Mouse (Mus musculus) heart, postnatal 0 days (tissue): ENCODE results near the gene Gse1. TPM values are rescaled to one million over a fixed set of nuclear protein-coding genes. Genes with fewer than 3 reads are reported as not detected.
A peak's percentile ranks its signal among the peaks of the same experiment; 100 is the strongest.

Source experiments
- ATAC-seq: fragments of 200-750 bp; cut with Nextera tagmentation; 2 replicates; pipeline ENCODE4 v1.8.0; 2017; ENCODE audit warnings: low read depth, moderate number of reproducible peaks, moderate library complexity; ENCODE audit not compliant: insufficient read depth
- DNase-seq: peaks from one replicate; pipeline ENCODE4 v3.0.0-alpha.2; 2016; ENCODE audit warnings: low spot score
- H3K27ac ChIP-seq: fragments of 300-500 bp; sonication (generic); 2 replicates; pipeline ENCODE4 v1.5.1; 2014; ENCODE audit warnings: low read depth, mild to moderate bottlenecking
- H3K27me3 ChIP-seq: fragments of 300-500 bp; sonication (generic); 2 replicates; pipeline ENCODE4 v1.6.1; 2014; ENCODE audit warnings: low read length, mixed read lengths; ENCODE audit not compliant: control insufficient read depth, insufficient read depth
- H3K36me3 ChIP-seq: fragments of 300-500 bp; sonication (generic); replicated peaks from 2 replicates; pipeline ENCODE4 v1.6.1; 2014; ENCODE audit warnings: low read length, mixed read lengths; ENCODE audit not compliant: control insufficient read depth, insufficient read depth
- H3K4me1 ChIP-seq: fragments of 300-500 bp; sonication (generic); 2 replicates; pipeline ENCODE4 v1.6.1; 2014; ENCODE audit warnings: antibody characterized with exemption; ENCODE audit not compliant: control insufficient read depth, insufficient read depth
- H3K4me2 ChIP-seq: fragments of 300-500 bp; sonication (generic); 2 replicates; pipeline ENCODE4 v1.6.1; 2014; ENCODE audit warnings: low read depth, mild to moderate bottlenecking, low read length, moderate library complexity
- H3K4me3 ChIP-seq: fragments of 300-500 bp; sonication (generic); 2 replicates; pipeline ENCODE4 v1.5.1; 2014; ENCODE audit warnings: low read depth, low read length
- H3K9ac ChIP-seq: fragments of 300-500 bp; sonication (generic); replicated peaks from 2 replicates; pipeline ENCODE4 v1.6.1; 2014; ENCODE audit warnings: low read depth, low read length, mixed read lengths
- H3K9me3 ChIP-seq: fragments of 300-500 bp; sonication (generic); replicated peaks from 2 replicates; pipeline ENCODE4 v1.6.1; 2016; ENCODE audit warnings: low read length; ENCODE audit not compliant: control insufficient read depth
- CTCF ChIP-seq: IDR thresholded peaks from 2 replicates; pipeline ENCODE4 v1.5.1; 2016; ENCODE audit warnings: antibody characterized with exemption, control low read depth, low read depth
- EP300 ChIP-seq: IDR thresholded peaks from 2 replicates; pipeline ENCODE4 v1.6.1; 2016; ENCODE audit warnings: antibody characterized with exemption, low read depth
- WGBS: fragments of 180-500 bp; shearing (Covaris S2); extraction: QIAGEN DNeasy Blood & Tissue Kit; methylation state at CpG from one replicate; pipeline ENCODE4 v1.1.7; 2014; 5-methylcytosine and 5-hydroxymethylcytosine counted together
- polyA plus RNA-seq: library from polyadenylated mRNA; unstranded; fragments of >200 nt; fragmentation: Nextera tagmentation; extraction: Ambion mirVana; gene quantifications from 2 replicates; pipeline ENCODE4 v1.2.1, GENCODE M21; 2015
- total RNA-seq: library from RNA; depleted of rRNA; stranded (reverse); fragments of >200 nt; gene quantifications from 2 replicates; pipeline ENCODE4 v1.2.3, GENCODE M21; 2014; ENCODE audit warnings: low replicate concordance

Gse1 gene
- total and polyA plus RNA-seq, 2 experiments from 2014 or later: 5.4 to 18.7 TPM

DNA sequence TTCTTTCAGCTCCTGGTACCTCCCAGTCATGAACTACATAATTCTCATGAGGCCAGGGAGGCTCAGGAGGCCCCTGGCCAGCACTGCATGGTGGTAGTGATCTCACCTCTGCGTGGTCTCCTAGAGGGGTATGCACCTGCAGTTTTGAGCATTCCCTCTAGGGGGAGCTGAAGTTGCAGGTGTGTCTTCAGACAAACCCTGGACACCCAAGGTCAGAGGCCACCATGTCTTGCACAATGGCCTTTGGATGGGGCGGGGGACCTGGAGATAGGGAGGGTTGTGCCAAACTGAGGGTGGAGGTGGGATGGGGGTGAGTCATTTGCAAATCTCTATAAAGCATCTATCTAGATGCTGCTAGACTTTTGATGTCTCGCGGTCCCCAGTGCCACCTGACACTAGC lies 87.4 kb downstream of the Gse1 start:
- Histone ChIP-seq H3K27me3 (no peaks in the 10 kb centered on the region), H3K9ac (no peak overlapping the region), H3K4me1 (peaks cover 3% of the 10 kb centered on the region; the same call in 1 of the 2 replicates), H3K36me3 (no peaks in the 10 kb centered on the region), H3K4me2 (no peak overlapping the region), H3K9me3 (no peaks in the 10 kb centered on the region), H3K27ac (no peak overlapping the region), H3K4me3 (no peak overlapping the region)
- 84% methylated on average over 4 of the region's 4 CpGs for WGBS
- DNase-seq (no peak), ATAC-seq (no peak)
- no peak for TF ChIP-seq EP300
- no peak; the same call in 1 of the 2 replicates for TF ChIP-seq CTCF

DNA sequence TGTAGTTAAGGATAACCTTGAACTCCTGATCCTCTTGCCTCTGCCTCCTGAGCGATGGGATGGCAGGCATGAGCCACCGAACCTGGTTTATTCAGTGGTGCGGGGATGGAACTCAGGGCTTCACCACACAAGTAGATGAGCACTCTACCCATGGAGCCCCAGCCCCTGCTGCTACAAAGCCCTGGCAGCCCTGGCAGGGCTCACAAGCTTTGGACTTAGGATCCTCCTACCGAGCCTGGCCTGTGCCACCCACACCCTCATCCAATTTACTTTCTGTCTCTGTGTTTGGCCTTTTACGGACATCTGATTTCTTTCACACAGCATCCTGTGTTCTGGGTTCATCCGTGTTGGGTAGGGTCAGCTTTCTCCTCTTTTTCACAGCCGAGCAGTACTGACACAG lies 88.5 kb downstream of the Gse1 start:
- ATAC-seq (no peak), DNase-seq (no peak)
- TF ChIP-seq CTCF: no peak
- Histone ChIP-seq H3K4me3 (no peak overlapping the region), H3K4me1 (peaks cover 3% of the 10 kb centered on the region; the same call in 1 of the 2 replicates), H3K4me2 (no peak overlapping the region), H3K9ac (no peak overlapping the region), H3K36me3 (no peaks in the 10 kb centered on the region), H3K9me3 (no peaks in the 10 kb centered on the region), H3K27me3 (no peaks in the 10 kb centered on the region), H3K27ac (no peak overlapping the region)
- 89% methylated on average over 7 of the region's 7 CpGs for WGBS

DNA sequence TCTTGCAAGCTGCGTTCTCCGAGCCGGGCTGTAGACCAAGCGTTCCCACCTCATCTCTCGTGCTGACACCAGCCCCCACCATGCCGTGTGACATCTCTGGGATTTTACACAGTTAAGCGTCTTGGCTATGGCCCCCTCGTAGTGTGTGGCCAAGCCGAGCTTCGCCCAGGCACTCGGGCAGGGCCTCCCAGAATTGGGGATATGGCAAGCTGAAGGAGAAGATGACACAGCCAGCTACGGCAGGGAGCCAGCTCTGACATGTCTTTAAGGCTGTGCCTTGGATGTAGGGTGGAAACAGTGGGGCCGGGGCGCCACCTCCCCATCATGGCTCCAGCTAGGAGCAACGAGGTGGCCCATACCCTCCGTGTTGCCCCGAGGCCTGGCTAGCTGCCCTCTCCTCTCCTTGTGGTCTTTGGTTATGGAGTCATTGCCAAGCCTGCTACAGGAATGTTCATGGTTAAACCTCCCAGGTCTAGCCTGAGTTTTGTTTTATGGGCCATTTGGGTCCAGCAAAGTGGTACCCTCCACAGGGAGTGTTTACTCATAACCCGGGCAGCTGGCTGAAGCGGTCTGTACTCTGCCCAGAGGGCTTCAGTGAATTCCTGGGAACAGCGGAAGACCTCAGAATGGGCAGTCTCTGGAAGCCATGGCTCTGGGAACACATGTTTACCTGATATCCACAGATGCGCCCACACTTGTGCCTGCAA lies 89.0 kb downstream of the Gse1 start:
- no peak for ATAC-seq

DNA sequence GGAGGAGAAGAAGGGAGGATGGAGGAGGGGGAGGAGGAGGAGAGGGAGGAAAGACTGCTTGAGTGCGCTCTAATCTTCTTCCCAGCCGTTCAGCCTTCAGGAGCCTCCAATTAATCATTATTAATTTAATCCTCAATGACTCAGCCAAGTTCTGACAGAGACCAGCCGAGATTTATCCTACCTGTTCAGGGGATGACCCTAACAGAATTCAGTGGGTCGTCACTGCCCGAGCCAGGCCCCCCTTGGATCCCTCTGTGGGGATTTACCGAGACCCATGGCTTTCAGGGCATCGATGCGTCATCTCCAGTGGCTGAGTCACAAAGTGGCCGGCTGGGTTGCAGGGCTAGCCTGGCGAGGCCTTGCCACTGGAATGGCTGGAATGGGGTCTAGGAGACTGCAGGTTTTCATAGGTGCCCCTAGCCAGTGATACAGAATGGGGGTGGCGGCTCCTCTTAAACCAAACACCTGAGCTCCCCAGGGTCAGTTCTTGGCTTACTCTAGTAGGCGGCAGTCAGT lies 90.3 kb downstream of the Gse1 start:
- H3K4me3 ChIP-seq: no peak overlapping the region
- H3K4me1 ChIP-seq: peaks cover 13% of the 10 kb centered on the region
- H3K36me3 ChIP-seq: no peaks in the 10 kb centered on the region
- H3K9me3 ChIP-seq: no peaks in the 10 kb centered on the region
- WGBS: 78% methylated on average over 12 of the region's 12 CpGs
- no peak overlapping the region for H3K27ac ChIP-seq
- DNase-seq (no peak), ATAC-seq (no peak)
- TF ChIP-seq EP300 (no peak), CTCF (no peak)
- H3K27me3 ChIP-seq: no peaks in the 10 kb centered on the region
- H3K9ac ChIP-seq: no peak overlapping the region
- no peak overlapping the region for H3K4me2 ChIP-seq

More for the DNA sequence above, 89.0 kb downstream of the Gse1 start:
- Histone ChIP-seq H3K27ac (no peak overlapping the region), H3K9me3 (no peaks in the 10 kb centered on the region), H3K9ac (no peak overlapping the region), H3K4me3 (no peak overlapping the region), H3K4me1 (peaks cover 3% of the 10 kb centered on the region; the same call in 1 of the 2 replicates), H3K36me3 (no peaks in the 10 kb centered on the region), H3K4me2 (no peak overlapping the region), H3K27me3 (no peaks in the 10 kb centered on the region)
- 93% methylated on average over 21 of the region's 21 CpGs for WGBS
- DNase-seq: no peak
- TF ChIP-seq EP300: no peak

DNA sequence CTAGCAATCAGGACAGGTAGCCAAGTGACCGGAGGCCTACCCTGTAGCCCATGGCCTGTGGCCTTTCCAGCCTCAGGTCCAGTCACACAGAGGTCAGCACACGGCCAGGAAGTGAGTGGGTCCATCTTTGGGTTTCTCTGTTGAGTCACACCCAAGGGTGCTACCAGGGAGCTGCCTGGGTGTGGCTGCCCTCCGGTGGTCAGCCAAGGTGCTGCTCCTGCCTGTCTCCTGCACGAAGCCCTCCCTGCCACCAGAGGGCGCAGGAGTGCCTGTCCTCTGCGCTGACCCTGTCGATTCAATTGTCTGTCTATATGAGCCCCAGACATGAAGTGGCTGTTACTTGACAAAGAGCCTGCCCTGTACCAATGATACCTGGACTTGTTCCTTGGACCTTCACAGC lies 91.2 kb downstream of the Gse1 start:
- no peaks in the 10 kb centered on the region for H3K36me3 ChIP-seq
- ATAC-seq: peak; percentile 60
- H3K27ac ChIP-seq: no peak overlapping the region
- H3K9me3 ChIP-seq: no peaks in the 10 kb centered on the region
- H3K9ac ChIP-seq: no peak overlapping the region
- H3K4me2 ChIP-seq: no peak overlapping the region
- peaks cover 14% of the 10 kb centered on the region for H3K4me1 ChIP-seq
- no peaks in the 10 kb centered on the region for H3K27me3 ChIP-seq
- no peak overlapping the region for H3K4me3 ChIP-seq
- TF ChIP-seq EP300: no peak
- TF ChIP-seq CTCF: peak; percentile 100
- WGBS: 16% methylated on average over 7 of the region's 7 CpGs
- DNase-seq: peak; percentile 77

DNA sequence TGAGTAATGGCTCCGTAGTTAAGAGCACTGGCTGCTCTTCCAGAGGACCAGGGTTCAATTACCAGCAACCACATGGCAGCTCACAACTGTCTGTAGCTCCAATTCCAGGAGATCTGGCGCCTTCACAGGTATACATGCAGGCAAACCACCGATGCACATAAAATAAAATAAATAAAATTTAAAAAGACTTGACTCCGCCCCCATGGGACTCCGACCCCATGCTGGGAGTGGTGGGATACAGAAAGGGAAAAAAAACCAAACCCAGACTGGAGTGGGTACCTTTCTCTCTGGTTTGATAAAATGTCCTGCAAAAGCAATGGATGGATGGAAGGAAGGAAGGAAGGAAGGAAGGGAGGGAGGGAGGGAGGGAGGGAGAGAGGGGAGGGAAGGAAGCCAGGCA lies 91.9 kb downstream of the Gse1 start:
- no peak for ATAC-seq
- DNase-seq: no peak
- Histone ChIP-seq H3K4me3 (no peak overlapping the region), H3K27ac (no peak overlapping the region), H3K27me3 (no peaks in the 10 kb centered on the region), H3K9ac (no peak overlapping the region), H3K4me1 (peaks cover 18% of the 10 kb centered on the region), H3K9me3 (no peaks in the 10 kb centered on the region), H3K4me2 (no peak overlapping the region), H3K36me3 (no peaks in the 10 kb centered on the region)
- no peak for TF ChIP-seq CTCF
- no peak for TF ChIP-seq EP300
- 87% methylated on average over 5 of the region's 5 CpGs for WGBS
